Mouse (Mus musculus) olfactory bulb, adult 2 months (tissue): ENCODE results near the gene Trmt2b. TPM values are rescaled to one million over a fixed set of nuclear protein-coding genes. Genes with fewer than 3 reads are reported as not detected.
"Not testable (repeated sequence)": the region's sequence is repeated elsewhere in the genome, so short reads cannot be mapped to it uniquely, and the experiment has no call there.

Source experiments
- H3K27ac ChIP-seq: fragments of 200-500 bp; 2 replicates; pipeline ENCODE4 v1.5.1; 2012; ENCODE audit warnings: low read depth, low read length; ENCODE audit not compliant: insufficient read depth
- H3K4me1 ChIP-seq: fragments of 200-500 bp; 2 replicates; pipeline ENCODE4 v1.6.1; 2012; ENCODE audit warnings: low read length; ENCODE audit not compliant: control insufficient read depth, insufficient read depth
- H3K4me3 ChIP-seq: fragments of 200-500 bp; 2 replicates; pipeline ENCODE4 v1.5.1; 2012; ENCODE audit warnings: mild to moderate bottlenecking, low read depth, low read length, moderate library complexity; ENCODE audit not compliant: insufficient read depth
- CTCF ChIP-seq: fragments of 200-500 bp; IDR thresholded peaks from 2 replicates; pipeline ENCODE4 v1.5.1; 2012; ENCODE audit warnings: low read depth, mild to moderate bottlenecking, low read length, moderate library complexity; ENCODE audit not compliant: insufficient read depth
- POLR2A ChIP-seq: fragments of 200-500 bp; IDR thresholded peaks from 2 replicates; pipeline ENCODE4 v1.6.1; 2012; ENCODE audit warnings: mild to moderate bottlenecking, low read depth, low read length, moderate library complexity; ENCODE audit not compliant: insufficient read depth
- WGBS: fragments of 180-500 bp; shearing (Covaris S2); methylation state at CpG from one replicate; pipeline ENCODE4 v1.1.7; 2018; 5-methylcytosine and 5-hydroxymethylcytosine counted together
- polyA plus RNA-seq: library from polyadenylated mRNA; stranded (reverse); fragments of >200 nt; gene quantifications from 2 replicates; pipeline ENCODE4 v1.2.4, GENCODE M21; 2012; ENCODE audit warnings: low replicate concordance; ENCODE audit not compliant: missing spikeins, insufficient read depth, insufficient read length

The Trmt2b gene
- polyA plus RNA-seq = not detected in 2 replicates

DNA sequence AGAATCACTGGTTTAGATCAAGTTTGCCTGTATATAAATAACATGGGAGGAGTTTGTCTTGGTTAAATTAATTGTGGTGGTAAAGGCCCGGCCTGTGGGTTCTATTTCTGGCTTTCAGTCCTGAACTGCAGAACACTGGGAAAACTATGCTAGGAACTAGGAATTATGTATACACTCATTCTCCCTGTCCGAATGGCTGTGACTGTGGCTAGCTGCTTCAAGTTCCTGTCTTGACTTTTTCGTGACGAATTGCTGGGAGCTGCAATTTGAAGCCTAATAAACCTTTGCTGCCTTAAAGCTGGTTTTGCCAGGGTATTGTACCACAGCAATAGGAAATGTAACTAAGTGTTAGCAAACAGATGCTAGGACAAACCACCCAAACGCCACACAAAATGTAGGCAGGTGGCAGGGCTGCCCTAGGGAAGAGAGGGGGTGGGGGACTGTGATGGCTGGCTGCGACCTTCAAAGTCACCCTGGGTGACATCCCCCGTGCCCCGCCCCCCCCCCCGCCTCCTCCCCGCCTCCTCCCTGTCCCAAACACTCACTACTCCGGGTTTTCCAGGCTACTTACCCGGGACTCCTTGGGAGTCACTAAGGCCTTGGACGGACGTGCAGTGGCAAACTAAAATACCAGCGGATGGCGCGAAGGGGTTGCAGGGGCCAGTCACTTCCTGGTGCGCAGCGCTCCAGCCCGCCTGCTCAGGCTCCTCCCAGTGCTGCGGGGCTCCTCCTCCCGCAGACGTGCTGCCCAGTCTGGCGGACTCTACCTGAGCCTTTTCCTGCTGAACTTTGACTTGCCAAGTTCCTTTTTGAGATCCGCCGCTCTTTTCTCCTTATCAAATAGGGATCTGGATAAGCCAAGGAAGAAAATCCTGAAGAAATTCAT, at the start of gene Trmt2b:
Gene Trmt2b, minus strand, starts transcription at position 710 of the 886 bp plus-strand sequence.
- Histone ChIP-seq H3K27ac (0 out of 2 replicates have a peak within 1 kb of the TSS, but pooled peaks have one; percentile 8), H3K4me3 (peak within 1 kb of the TSS; percentile 61), H3K4me1 (peaks cover 3% of the 10 kb centered on the region; the same call in 1 of the 2 replicates)
- 18% methylated on average over 21 of the region's 26 CpGs for WGBS
- TF ChIP-seq POLR2A = no peak
- no peak for TF ChIP-seq CTCF

GRCm38 (mm10) chrX:134319153-134319932, 42.6 kb upstream of the Trmt2b start:
- Histone ChIP-seq H3K4me3 (no peak overlapping the region), H3K27ac (no peak overlapping the region), H3K4me1 (no peaks in the 10 kb centered on the region)
- TF ChIP-seq POLR2A = no peak
- no peak for TF ChIP-seq CTCF
- 83% methylated on average over 2 of the region's 2 CpGs for WGBS

GRCm38 (mm10) chrX:134311193-134311592, 34.4 kb upstream of the Trmt2b start:
- H3K4me1 ChIP-seq, H3K4me3 ChIP-seq, H3K27ac ChIP-seq: not testable (repeated sequence)
- 90% methylated on average over 7 of the region's 7 CpGs for WGBS

DNA sequence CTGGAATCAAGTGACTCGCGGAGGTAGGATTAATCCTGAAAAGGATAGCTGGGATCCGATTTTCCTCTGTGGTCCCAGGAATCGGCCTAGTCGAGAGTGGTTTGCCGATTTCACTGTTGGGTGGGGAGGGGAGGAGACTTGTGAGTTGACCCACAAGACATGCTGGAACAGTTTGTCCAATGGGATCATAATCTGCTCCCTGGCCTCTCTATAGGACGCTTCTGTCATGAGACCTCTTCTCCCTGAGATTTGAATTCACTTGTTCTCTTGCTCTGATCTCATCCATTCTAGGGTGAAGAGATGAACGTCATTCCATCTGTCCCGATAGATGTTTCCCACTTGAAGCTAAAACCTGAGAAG, 31.5 kb upstream of the Trmt2b start:
- 21% methylated on average over 9 of the region's 9 CpGs for WGBS
- peak overlapping the region; percentile 40 for H3K4me3 ChIP-seq
- TF ChIP-seq CTCF (no peak), POLR2A (no peak)
- no peak overlapping the region for H3K27ac ChIP-seq
- H3K4me1 ChIP-seq = 0 out of 2 replicates have a peak, but pooled peaks cover 4% of the 10 kb centered on the region

- H3K4me3 ChIP-seq = peak within 1 kb of the TSS; percentile 40
- WGBS = 24% methylated on average over 36 of the region's 36 CpGs
- 0 out of 2 replicates have a peak, but pooled peaks cover 4% of the 10 kb centered on the region for H3K4me1 ChIP-seq
- TF ChIP-seq POLR2A (no peak), CTCF (no peak)
- 0 out of 2 replicates have a peak within 1 kb of the TSS, but pooled peaks have one; percentile 3 for H3K27ac ChIP-seq
These were observed 30.9 kb upstream of the Trmt2b start, which contains the start of gene Cenpi for GRCm38 (mm10) chrX:134307534-134308274. Gene Cenpi, plus strand, starts transcription at chrX:134308084.

GRCm38 (mm10) chrX:134303287-134303686, 26.5 kb upstream of the Trmt2b start:
- H3K27ac ChIP-seq = no peak overlapping the region
- 0 out of 2 replicates have a peak, but pooled peaks cover 4% of the 10 kb centered on the region for H3K4me1 ChIP-seq
- H3K4me3 ChIP-seq = no peak overlapping the region
- TF ChIP-seq POLR2A = no peak
- WGBS = 70% methylated on average over 1 of the region's 1 CpGs

DNA sequence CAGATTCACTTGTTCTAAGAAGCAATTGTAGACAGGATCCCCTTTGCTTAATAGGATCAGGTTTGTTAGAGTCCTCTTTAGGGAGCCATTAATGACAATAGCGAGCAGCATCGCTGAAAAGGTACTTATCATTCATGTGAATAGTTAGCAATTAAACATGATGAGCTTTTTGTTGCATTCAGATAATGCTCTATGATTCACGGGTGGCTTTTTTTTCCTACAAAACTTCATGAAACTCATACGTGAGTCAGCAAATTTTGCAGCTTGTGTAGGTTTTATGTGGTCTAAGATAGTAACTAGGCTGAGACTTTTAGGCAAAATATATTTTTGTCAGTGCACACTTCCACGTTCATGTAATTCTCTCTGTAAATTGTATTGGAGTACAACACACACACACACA, 23.4 kb upstream of the Trmt2b start:
- Histone ChIP-seq H3K4me3 (no peak overlapping the region), H3K27ac (no peak overlapping the region), H3K4me1 (0 out of 2 replicates have a peak, but pooled peaks cover 4% of the 10 kb centered on the region)
- TF ChIP-seq CTCF (no peak), POLR2A (no peak)
- WGBS = 22% methylated on average over 5 of the region's 5 CpGs

DNA sequence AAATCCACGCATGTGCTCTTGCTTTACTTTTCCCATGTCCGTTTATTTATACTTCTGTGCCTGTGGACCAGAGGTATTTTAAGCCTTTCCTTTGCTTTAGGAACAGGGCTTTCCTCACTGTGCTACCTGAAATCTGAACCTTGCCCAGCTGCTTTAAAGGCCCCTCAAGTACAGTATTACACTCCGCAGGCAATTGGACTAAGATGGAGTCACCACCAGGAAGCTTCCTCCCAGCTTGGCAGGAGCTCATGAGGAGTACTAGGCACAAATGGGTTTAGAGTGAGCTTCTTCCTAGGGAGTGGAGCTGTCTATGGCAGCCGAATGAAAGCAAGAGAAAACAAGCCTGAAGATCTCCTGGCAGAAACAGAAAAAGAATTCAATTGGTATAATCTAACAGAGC, 20.4 kb upstream of the Trmt2b start:
- peak overlapping the region; percentile 81 for H3K4me3 ChIP-seq
- peak overlapping the region; percentile 75; the same call in 1 of the 2 replicates for H3K27ac ChIP-seq
- no peak for TF ChIP-seq CTCF
- H3K4me1 ChIP-seq = no peaks in the 10 kb centered on the region
- 28% methylated on average over 4 of the region's 4 CpGs for WGBS

GRCm38 (mm10) chrX:134296737-134297136, 20.0 kb upstream of the Trmt2b start:
- 23% methylated on average over 7 of the region's 7 CpGs for WGBS
- Histone ChIP-seq H3K4me3 (peak overlapping the region; percentile 81), H3K27ac (peak overlapping the region; percentile 75)

More at GRCm38 (mm10) chrX:134296737-134297136, 20.0 kb upstream of the Trmt2b start:
- TF ChIP-seq POLR2A = no peak
- no peak for TF ChIP-seq CTCF
- no peaks in the 10 kb centered on the region for H3K4me1 ChIP-seq
